Mouse (Mus musculus) midbrain, embryonic 11.5 days (tissue): Measurements from ENCODE around the gene Olfr640. TPM values are rescaled to one million over a fixed set of nuclear protein-coding genes. Genes with fewer than 3 reads are reported as not detected.

Experiments
- ATAC-seq: fragments of 200-750 bp; cut with Nextera tagmentation; 2 replicates; pipeline ENCODE4 v1.8.0; 2017; ENCODE audit warnings: moderate TSS enrichment, moderate library complexity; ENCODE audit not compliant: low FRiP score
- DNase-seq: peaks from one replicate; pipeline ENCODE4 v3.0.0; 2015; ENCODE audit warnings: low spot score; ENCODE audit errors: missing footprints
- H3K27ac ChIP-seq: fragments of 300-500 bp; sonication (generic); 2 replicates; pipeline ENCODE4 v1.5.1; 2014; ENCODE audit warnings: low read depth, low read length
- H3K27me3 ChIP-seq: fragments of 300-500 bp; sonication (generic); 2 replicates; pipeline ENCODE4 v1.6.1; 2014; ENCODE audit warnings: mild to moderate bottlenecking, low read length, moderate library complexity, mixed read lengths; ENCODE audit not compliant: control insufficient read depth, insufficient read depth
- H3K36me3 ChIP-seq: fragments of 300-500 bp; sonication (generic); 2 replicates; pipeline ENCODE4 v1.6.1; 2014; ENCODE audit warnings: mild to moderate bottlenecking, low read length, moderate library complexity, mixed read lengths; ENCODE audit not compliant: control insufficient read depth, insufficient read depth
- H3K4me1 ChIP-seq: fragments of 300-500 bp; sonication (generic); 2 replicates; pipeline ENCODE4 v1.6.1; 2014; ENCODE audit warnings: low read length; ENCODE audit not compliant: control insufficient read depth, insufficient read depth
- H3K4me2 ChIP-seq: fragments of 300-500 bp; sonication (generic); 2 replicates; pipeline ENCODE4 v1.6.1; 2014; ENCODE audit warnings: mild to moderate bottlenecking, moderate library complexity
- H3K4me3 ChIP-seq: fragments of 300-500 bp; sonication (generic); 2 replicates; pipeline ENCODE4 v1.5.1; 2014; ENCODE audit warnings: low read depth, low read length
- H3K9ac ChIP-seq: fragments of 300-500 bp; sonication (generic); 2 replicates; pipeline ENCODE4 v1.6.1; 2014; ENCODE audit warnings: low read length
- H3K9me3 ChIP-seq: fragments of 300-500 bp; sonication (generic); 2 replicates; pipeline ENCODE4 v1.6.1; 2016; ENCODE audit warnings: low read length; ENCODE audit not compliant: control insufficient read depth
- WGBS: fragments of 180-500 bp; shearing (Covaris S2); extraction: QIAGEN DNeasy Blood & Tissue Kit; methylation state at CpG from one replicate; pipeline ENCODE4 v1.1.7; 2014; 5-methylcytosine and 5-hydroxymethylcytosine counted together
- polyA plus RNA-seq: library from polyadenylated mRNA; unstranded; fragments of >200 nt; fragmentation: Nextera tagmentation; extraction: Ambion mirVana; gene quantifications from 2 replicates; pipeline ENCODE4 v1.2.1, GENCODE M21; 2014

The Olfr640 gene
- polyA plus RNA-seq, result not detected in 2 replicates

- Histone ChIP-seq H3K4me1 (no peaks in the 10 kb centered on the region), H3K4me3 (no peak within 1 kb of the TSS), H3K36me3 (no peaks in the 10 kb centered on the region), H3K4me2 (no peak within 1 kb of the TSS), H3K27ac (no peak within 1 kb of the TSS), H3K9me3 (no peaks in the 10 kb centered on the region), H3K27me3 (no peaks in the 10 kb centered on the region), H3K9ac (no peak within 1 kb of the TSS)
- ATAC-seq (no peak), DNase-seq (no peak)
- 80% methylated on average over 6 of the region's 6 CpGs for WGBS
Observed at GRCm38 (mm10) chr7:104025473-104025872, at the start of gene Olfr640. Gene Olfr640 (minus strand): TSS chr7:104025573.

DNA sequence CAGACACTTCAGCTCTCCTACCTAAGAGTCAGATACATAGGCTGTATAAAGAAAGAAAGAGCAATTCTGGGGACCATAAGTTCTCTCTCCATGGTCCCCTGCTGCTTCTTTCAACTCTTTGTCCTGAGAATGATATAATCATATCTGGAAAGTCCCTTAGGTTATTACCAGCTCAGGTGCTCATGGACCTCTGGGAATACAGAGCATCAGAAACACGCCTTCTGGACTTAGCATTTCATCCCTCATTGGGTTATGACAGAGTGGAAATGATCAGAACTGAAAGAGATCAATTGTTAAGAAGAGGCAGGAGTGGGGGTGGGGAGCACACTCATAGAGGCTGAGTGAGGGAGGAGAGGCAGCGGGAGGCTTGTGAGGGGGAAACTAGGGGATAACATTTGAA lies 46.4 kb upstream of the Olfr640 start, which contains the start of gene Olfr644:
Olfr644 (minus strand) TSS at position 101 of the 400 bp plus-strand sequence.
- ATAC-seq, result no peak
- Histone ChIP-seq H3K27ac (no peak within 1 kb of the TSS), H3K4me2 (no peak within 1 kb of the TSS), H3K27me3 (no peaks in the 10 kb centered on the region), H3K9ac (no peak within 1 kb of the TSS), H3K9me3 (no peaks in the 10 kb centered on the region), H3K4me1 (no peaks in the 10 kb centered on the region), H3K36me3 (no peaks in the 10 kb centered on the region), H3K4me3 (no peak within 1 kb of the TSS)
- 69% methylated on average over 2 of the region's 2 CpGs for WGBS
- no peak for DNase-seq

- no peak within 1 kb of the TSS for H3K4me2 ChIP-seq
- ATAC-seq (no peak), DNase-seq (no peak)
- 63% methylated on average over 2 of the region's 2 CpGs for WGBS
- no peaks in the 10 kb centered on the region for H3K4me1 ChIP-seq
- no peak within 1 kb of the TSS for H3K4me3 ChIP-seq
- H3K27ac ChIP-seq, result no peak within 1 kb of the TSS
- H3K36me3 ChIP-seq, result no peaks in the 10 kb centered on the region
- H3K9ac ChIP-seq, result no peak within 1 kb of the TSS
- H3K9me3 ChIP-seq, result no peaks in the 10 kb centered on the region
- H3K27me3 ChIP-seq, result no peaks in the 10 kb centered on the region
Observed at GRCm38 (mm10) chr7:104061345-104061744, 36.0 kb upstream of the Olfr640 start, which contains the start of gene 4930516K23Rik. Gene 4930516K23Rik (minus strand): TSS chr7:104061445.

- DNase-seq (no peak), ATAC-seq (no peak)
- Histone ChIP-seq H3K4me2 (no peak overlapping the region), H3K9ac (no peak overlapping the region), H3K4me1 (no peaks in the 10 kb centered on the region), H3K4me3 (no peak overlapping the region), H3K27ac (no peak overlapping the region), H3K9me3 (no peaks in the 10 kb centered on the region), H3K36me3 (no peaks in the 10 kb centered on the region), H3K27me3 (no peaks in the 10 kb centered on the region)
- WGBS, result 84% methylated on average over 1 of the region's 1 CpGs
Observed at GRCm38 (mm10) chr7:104059215-104059614, 33.8 kb upstream of the Olfr640 start.

GRCm38 (mm10) chr7:104052566-104052965 lies 27.2 kb upstream of the Olfr640 start, which contains the start of gene Olfr642:
Gene Olfr642 (minus strand): TSS chr7:104052666.
- H3K27ac ChIP-seq, result no peak within 1 kb of the TSS
- H3K9me3 ChIP-seq, result no peaks in the 10 kb centered on the region
- H3K9ac ChIP-seq, result no peak within 1 kb of the TSS
- DNase-seq, result no peak
- no peaks in the 10 kb centered on the region for H3K4me1 ChIP-seq
- ATAC-seq, result no peak
- H3K4me2 ChIP-seq, result no peak within 1 kb of the TSS
- 81% methylated on average over 1 of the region's 1 CpGs for WGBS
- no peak within 1 kb of the TSS for H3K4me3 ChIP-seq
- H3K36me3 ChIP-seq, result no peaks in the 10 kb centered on the region
- H3K27me3 ChIP-seq, result no peaks in the 10 kb centered on the region

DNA sequence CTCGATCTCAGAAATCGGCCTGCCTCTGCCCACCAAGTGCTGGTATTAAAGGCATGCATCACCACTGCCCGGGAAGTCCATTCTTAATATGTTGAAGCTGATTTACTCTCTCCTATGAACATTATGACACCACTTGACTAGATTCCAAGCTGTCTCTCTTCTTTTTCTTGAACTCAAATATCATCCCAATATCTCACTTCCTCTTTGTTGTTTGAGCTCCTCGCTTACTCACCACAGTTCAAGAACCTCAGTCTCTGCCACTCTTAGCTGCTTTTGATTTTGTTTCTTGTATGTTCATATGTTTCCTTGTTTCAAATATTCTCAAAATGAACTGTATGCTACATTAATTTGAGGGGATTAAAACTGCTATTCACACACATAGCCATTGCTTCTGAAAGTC lies 25.4 kb upstream of the Olfr640 start:
- DNase-seq, result no peak
- Histone ChIP-seq H3K4me2 (no peak overlapping the region), H3K9me3 (no peaks in the 10 kb centered on the region), H3K4me1 (no peaks in the 10 kb centered on the region), H3K36me3 (no peaks in the 10 kb centered on the region), H3K27me3 (no peaks in the 10 kb centered on the region), H3K9ac (no peak overlapping the region), H3K27ac (no peak overlapping the region), H3K4me3 (no peak overlapping the region)
- WGBS, result 83% methylated on average over 4 of the region's 4 CpGs
- no peak for ATAC-seq

- no peak within 1 kb of the TSS for H3K27ac ChIP-seq
- H3K9ac ChIP-seq, result no peak within 1 kb of the TSS
- no peaks in the 10 kb centered on the region for H3K36me3 ChIP-seq
- H3K4me3 ChIP-seq, result no peak within 1 kb of the TSS
- no peak for ATAC-seq
- DNase-seq, result no peak
- H3K27me3 ChIP-seq, result no peaks in the 10 kb centered on the region
- H3K9me3 ChIP-seq, result no peaks in the 10 kb centered on the region
- H3K4me2 ChIP-seq, result no peak within 1 kb of the TSS
- WGBS, result 76% methylated on average over 1 of the region's 1 CpGs
- no peaks in the 10 kb centered on the region for H3K4me1 ChIP-seq
Observed at GRCm38 (mm10) chr7:104035145-104035544, 9.8 kb upstream of the Olfr640 start, which contains the start of gene Olfr641. Gene Olfr641 (plus strand): TSS chr7:104035445.

- Histone ChIP-seq H3K9ac (no peak overlapping the region), H3K9me3 (no peaks in the 10 kb centered on the region), H3K27me3 (no peaks in the 10 kb centered on the region), H3K4me3 (no peak overlapping the region), H3K36me3 (no peaks in the 10 kb centered on the region), H3K4me2 (no peak overlapping the region), H3K27ac (no peak overlapping the region), H3K4me1 (no peaks in the 10 kb centered on the region)
- ATAC-seq, result no peak
- no peak for DNase-seq
- 90% methylated on average over 3 of the region's 3 CpGs for whole genome bisulfite sequencing
Observed at GRCm38 (mm10) chr7:104026978-104027377, 1.6 kb upstream of the Olfr640 start.

DNA sequence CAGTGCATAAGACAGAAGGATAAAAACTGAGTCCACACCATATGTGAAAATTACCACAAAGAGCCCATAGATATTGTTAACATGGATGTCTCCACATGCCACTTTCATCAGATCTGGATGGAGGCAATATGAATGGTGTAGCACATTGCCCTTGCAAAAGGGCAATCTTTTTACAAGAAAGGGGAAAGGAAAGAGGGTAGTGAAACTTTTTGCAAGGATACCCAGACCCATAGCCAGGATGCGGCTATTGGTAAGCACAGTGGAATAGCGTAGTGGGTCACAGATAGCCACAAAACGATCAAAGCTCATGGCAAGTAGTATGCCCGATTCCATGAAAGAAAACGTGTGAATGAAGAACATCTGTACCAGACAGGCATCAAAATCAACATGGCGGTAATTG lies 3.7 kb downstream of the Olfr640 start:
- 90% methylated on average over 6 of the region's 6 CpGs for WGBS
- Histone ChIP-seq H3K4me2 (no peak overlapping the region), H3K9ac (no peak overlapping the region), H3K36me3 (no peaks in the 10 kb centered on the region), H3K27me3 (no peaks in the 10 kb centered on the region), H3K27ac (no peak overlapping the region), H3K4me1 (no peaks in the 10 kb centered on the region), H3K4me3 (no peak overlapping the region), H3K9me3 (no peaks in the 10 kb centered on the region)
- peak; percentile 6 for DNase-seq
- ATAC-seq, result no peak
